Mouse (Mus musculus) kidney, postnatal 10 days (tissue): ENCODE results near the gene Fam186b.

Source experiments
- DNase-seq: peaks from one replicate; pipeline ENCODE4 v3.0.0; 2021; ENCODE audit warnings: mixed read lengths

Fam186b gene

GRCm38 (mm10) chr15:99223585-99224207 is 72.0 kb downstream of the Fam186b start:
- peak; percentile 57 for DNase-seq

DNA sequence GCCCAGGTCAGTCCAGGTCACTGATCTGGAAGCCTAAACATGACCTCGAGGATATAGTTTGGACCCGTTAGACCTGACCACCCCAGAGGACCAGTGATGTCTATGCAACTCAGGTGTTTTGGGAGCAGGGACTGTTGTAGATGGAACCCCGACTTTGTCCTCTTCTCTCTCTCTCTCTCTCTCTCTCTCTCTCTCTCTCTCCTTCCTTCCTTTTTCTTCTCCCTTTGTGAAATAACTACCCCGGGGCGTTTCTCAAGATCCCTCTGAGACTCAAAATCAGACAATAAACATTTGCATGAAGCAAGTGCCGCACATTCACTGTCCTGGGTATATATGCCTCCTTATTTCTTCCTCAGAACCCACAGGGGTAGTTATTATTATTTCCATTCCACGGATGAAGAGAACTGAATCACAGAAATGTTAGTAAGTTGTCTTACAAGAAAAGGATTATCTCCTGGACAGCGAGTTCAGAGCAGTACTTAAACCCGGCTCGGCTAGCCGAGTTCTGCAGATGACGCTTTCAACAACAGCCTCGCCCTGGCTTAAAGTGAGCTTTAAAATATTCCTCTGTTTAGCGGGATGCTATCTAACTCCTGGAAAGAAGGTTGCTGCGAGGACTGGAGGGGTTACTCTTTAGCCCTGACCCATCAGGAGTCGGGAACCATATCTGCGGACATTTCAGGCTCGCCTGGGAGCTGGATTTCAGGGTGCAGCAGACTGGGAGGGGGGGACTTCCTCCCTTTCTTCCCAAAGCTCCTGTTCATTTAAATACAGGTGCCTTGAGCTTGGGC is 72.7 kb downstream of the Fam186b start:
- DNase-seq = no peak

DNA sequence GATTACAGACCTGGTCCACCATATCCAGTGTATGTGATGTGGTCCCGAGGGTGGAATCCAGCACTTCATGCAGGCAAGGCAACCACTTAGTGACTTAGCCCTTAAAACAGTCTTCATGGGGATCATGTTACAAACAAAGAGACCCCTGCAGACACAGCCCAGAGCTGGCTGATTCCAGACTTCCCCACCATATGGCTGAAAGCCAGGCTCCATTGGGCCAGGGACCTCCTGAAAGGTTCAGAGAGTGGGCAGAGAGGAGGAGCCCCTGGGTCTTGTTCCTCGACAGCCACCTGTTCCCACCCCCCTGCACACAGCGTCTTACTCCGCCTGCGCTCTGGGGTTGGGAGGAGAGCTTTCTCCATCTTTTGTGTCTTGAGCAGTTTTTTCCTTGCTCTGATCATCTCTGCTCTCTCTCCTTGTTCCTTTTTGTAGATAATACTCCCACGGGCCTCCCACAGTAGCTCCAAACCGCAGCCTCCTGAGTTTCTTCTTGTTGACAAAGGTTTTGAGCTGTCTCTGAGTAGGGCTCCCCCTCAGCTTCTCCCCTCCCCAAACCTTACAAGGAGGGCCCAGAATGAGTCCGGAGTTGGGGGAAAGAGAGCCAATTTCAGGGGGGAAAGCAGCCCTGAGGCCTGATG is 74.3 kb downstream of the Fam186b start:
- DNase-seq = no peak
